Mouse (Mus musculus): ENCODE measurements at regions not wholly inside any gene's neighbourhood (a gene's known extent, or its start where the extent isn't known, plus 50 kb on each side); places are given as distances from the start of the nearest gene placed in this dataset.

- Histone ChIP-seq H3K4me1 (ENCODE audit: control insufficient read depth in 1 of 2, insufficient read depth in 2 of 2, low read length in 2 of 2) (no peaks in the 10 kb centered on the region), H3K27ac (ENCODE audit: control insufficient read depth, low read depth, low read length) (no peak overlapping the region), H3K4me3 (ENCODE audit: control insufficient read depth in 1 of 2, insufficient read depth in 1 of 2, low read depth in 2 of 2, low read length in 2 of 2) (no peak overlapping the region), H3K27me3 (ENCODE audit: control insufficient read depth in 1 of 2, insufficient read depth in 2 of 2, low read length in 2 of 2) (no peaks in the 10 kb centered on the region), H3K9me3 (replicated peaks; ENCODE audit: insufficient read depth, low read length) (no peaks in the 10 kb centered on the region), H3K36me3 (ENCODE audit: control insufficient read depth in 1 of 2, insufficient read depth in 2 of 2, low read length in 2 of 2) (no peaks in the 10 kb centered on the region), H3K9ac (ENCODE audit: control insufficient read depth, low read depth, low read length, poor library complexity, severe bottlenecking) (no peak overlapping the region), H3K79me2 (ENCODE audit: control insufficient read depth, insufficient read depth, low read length, poor library complexity) (no peaks in the 10 kb centered on the region)
- no peak for DNase-seq (ENCODE audit: low read depth, low spot score)
- no peak for TF ChIP-seq CHD2 (IDR thresholded peaks at IDR 0.05; ENCODE audit: low read length)
- no peak for TF ChIP-seq SMC3 (IDR thresholded peaks at IDR 0.05; ENCODE audit: low read depth, low read length)
- TF ChIP-seq KAT2A (conservative IDR thresholded peaks at IDR 0.05; ENCODE audit: low read depth, low read length): no peak
- TF ChIP-seq MAX (IDR thresholded peaks at IDR 0.05; ENCODE audit: low read length): no peak
- no peak for TF ChIP-seq RAD21 (IDR thresholded peaks at IDR 0.05; ENCODE audit: low read depth, low read length)
- TF ChIP-seq BHLHE40 (IDR thresholded peaks at IDR 0.05; ENCODE audit: borderline replicate concordance, low read depth, low read length): no peak
- TF ChIP-seq RCOR1 (IDR thresholded peaks at IDR 0.05; ENCODE audit: low read depth, low read length): no peak
- no peak for TF ChIP-seq MAZ (IDR thresholded peaks at IDR 0.05; ENCODE audit: low read depth, low read length)
- no peak for TF ChIP-seq USF1 (IDR thresholded peaks at IDR 0.05; ENCODE audit: low read depth, low read length)
- TF ChIP-seq CHD1 (IDR thresholded peaks at IDR 0.05; ENCODE audit: low read depth, low read length): no peak
- no peak for TF ChIP-seq ELF1 (IDR thresholded peaks at IDR 0.05; ENCODE audit: low read depth, low read length)
- no peak for TF ChIP-seq POLR2A (IDR thresholded peaks at IDR 0.05; ENCODE audit: control insufficient read depth in 1 of 2, insufficient read depth in 1 of 2, low read depth in 1 of 2, low read length in 2 of 2, poor library complexity in 1 of 2)
- TF ChIP-seq ZKSCAN1 (IDR thresholded peaks at IDR 0.05; ENCODE audit: low read depth, low read length): no peak
- TF ChIP-seq POLR2AphosphoS2 (IDR thresholded peaks at IDR 0.05; ENCODE audit: low read length): no peak
- no peak for TF ChIP-seq TCF12 (IDR thresholded peaks at IDR 0.05; ENCODE audit: low read depth, low read length)
- no peak for TF ChIP-seq CTCF (IDR thresholded peaks at IDR 0.05 in 2 of 3, conservative IDR thresholded peaks at IDR 0.05 in 1 of 3; ENCODE audit: control insufficient read depth in 1 of 3, insufficient read depth in 1 of 3, low read depth in 2 of 3, low read length in 3 of 3, poor library complexity in 1 of 3, severe bottlenecking in 1 of 3)
- TF ChIP-seq POLR2AphosphoS5 (IDR thresholded peaks at IDR 0.05; ENCODE audit: borderline replicate concordance, low read depth, low read length): no peak
Measured at GRCm38 (mm10) chr10:70806786-70807385, 151.1 kb upstream of the Phyhipl start.

- H3K36me3 ChIP-seq (ENCODE audit: control insufficient read depth in 1 of 2, insufficient read depth in 2 of 2, low read length in 2 of 2): no peaks in the 10 kb centered on the region
- DNase-seq (ENCODE audit: low read depth, low spot score): no peak
- no peak overlapping the region for H3K27ac ChIP-seq (ENCODE audit: control insufficient read depth, low read depth, low read length)
- H3K4me3 ChIP-seq (ENCODE audit: control insufficient read depth in 1 of 2, insufficient read depth in 1 of 2, low read depth in 2 of 2, low read length in 2 of 2): no peak overlapping the region
- TF ChIP-seq TBP (IDR thresholded peaks at IDR 0.05; ENCODE audit: low read depth, low read length) (no peak), MAZ (IDR thresholded peaks at IDR 0.05; ENCODE audit: low read depth, low read length) (no peak), EP300 (IDR thresholded peaks at IDR 0.05; ENCODE audit: low read depth in 1 of 2, low read length in 2 of 2) (no peak), RAD21 (IDR thresholded peaks at IDR 0.05; ENCODE audit: low read depth, low read length) (no peak), GABPA (IDR thresholded peaks at IDR 0.05; ENCODE audit: low read depth, low read length) (no peak), NRF1 (IDR thresholded peaks at IDR 0.05; ENCODE audit: insufficient read depth, low read depth, low read length, poor library complexity, severe bottlenecking) (no peak), TAL1 (IDR thresholded peaks at IDR 0.05; ENCODE audit: low read length) (no peak), MYC (IDR thresholded peaks at IDR 0.05; ENCODE audit: low read depth, low read length) (no peak), NELFE (IDR thresholded peaks at IDR 0.05; ENCODE audit: low read depth, low read length) (no peak), ZKSCAN1 (IDR thresholded peaks at IDR 0.05; ENCODE audit: low read depth, low read length) (no peak), ETS1 (IDR thresholded peaks at IDR 0.05; ENCODE audit: low read depth, low read length) (no peak), UBTF (IDR thresholded peaks at IDR 0.05; ENCODE audit: borderline replicate concordance, insufficient read depth, low read depth, low read length) (no peak), JUND (IDR thresholded peaks at IDR 0.05; ENCODE audit: low read depth, low read length) (no peak), MYB (IDR thresholded peaks at IDR 0.05; ENCODE audit: low read depth, low read length) (no peak), CTCF (IDR thresholded peaks at IDR 0.05 in 2 of 3, conservative IDR thresholded peaks at IDR 0.05 in 1 of 3; ENCODE audit: control insufficient read depth in 1 of 3, insufficient read depth in 1 of 3, low read depth in 2 of 3, low read length in 3 of 3, poor library complexity in 1 of 3, severe bottlenecking in 1 of 3) (no peak)
- H3K27me3 ChIP-seq (ENCODE audit: control insufficient read depth in 1 of 2, insufficient read depth in 2 of 2, low read length in 2 of 2): no peaks in the 10 kb centered on the region
- no peaks in the 10 kb centered on the region for H3K9me3 ChIP-seq (replicated peaks; ENCODE audit: insufficient read depth, low read length)
- H3K4me1 ChIP-seq (ENCODE audit: control insufficient read depth in 1 of 2, insufficient read depth in 2 of 2, low read length in 2 of 2): no peaks in the 10 kb centered on the region
- no peaks in the 10 kb centered on the region for H3K79me2 ChIP-seq (ENCODE audit: control insufficient read depth, insufficient read depth, low read length, poor library complexity)
- H3K9ac ChIP-seq (ENCODE audit: control insufficient read depth, low read depth, low read length, poor library complexity, severe bottlenecking): no peak overlapping the region
Measured at GRCm38 (mm10) chr10:70800736-70801306, 145.1 kb upstream of the Phyhipl start.

Measured in MEL (cell line).